Mouse (Mus musculus): ENCODE data around the gene Cd81. TPM values are rescaled to one million over a fixed set of nuclear protein-coding genes. Genes with fewer than 3 reads are reported as not detected.

Gene Cd81
- polyA plus RNA-seq, 1 experiment: 255 TPM

GRCm38 (mm10) chr7:143020764-143021163, 31.8 kb upstream of the Cd81 start:
- Histone ChIP-seq H3K4me1 (replicated peaks; ENCODE audit: control insufficient read depth, insufficient read depth, low read length) (no peaks in the 10 kb centered on the region), H3K27me3 (ENCODE audit: control insufficient read depth, insufficient read depth, low read length) (no peaks in the 10 kb centered on the region), H3K36me3 (ENCODE audit: control insufficient read depth, insufficient read depth, low read length) (no peaks in the 10 kb centered on the region), H3K4me3 (ENCODE audit: control insufficient read depth, insufficient read depth, low read length) (no peak overlapping the region), H3K27ac (ENCODE audit: control insufficient read depth, insufficient read depth, low read length) (no peak overlapping the region)
- 92% methylated on average over 3 of the region's 3 CpGs for WGBS
- DNase-seq: no peak
- TF ChIP-seq CTCF (IDR thresholded peaks at IDR 0.05; ENCODE audit: borderline replicate concordance, control insufficient read depth, extremely low read depth, insufficient read depth, low read length, poor library complexity): no peak
- TF ChIP-seq POLR2A (IDR thresholded peaks at IDR 0.05; ENCODE audit: control insufficient read depth, extremely low read depth, insufficient read depth, low read length, poor library complexity): no peak

DNA sequence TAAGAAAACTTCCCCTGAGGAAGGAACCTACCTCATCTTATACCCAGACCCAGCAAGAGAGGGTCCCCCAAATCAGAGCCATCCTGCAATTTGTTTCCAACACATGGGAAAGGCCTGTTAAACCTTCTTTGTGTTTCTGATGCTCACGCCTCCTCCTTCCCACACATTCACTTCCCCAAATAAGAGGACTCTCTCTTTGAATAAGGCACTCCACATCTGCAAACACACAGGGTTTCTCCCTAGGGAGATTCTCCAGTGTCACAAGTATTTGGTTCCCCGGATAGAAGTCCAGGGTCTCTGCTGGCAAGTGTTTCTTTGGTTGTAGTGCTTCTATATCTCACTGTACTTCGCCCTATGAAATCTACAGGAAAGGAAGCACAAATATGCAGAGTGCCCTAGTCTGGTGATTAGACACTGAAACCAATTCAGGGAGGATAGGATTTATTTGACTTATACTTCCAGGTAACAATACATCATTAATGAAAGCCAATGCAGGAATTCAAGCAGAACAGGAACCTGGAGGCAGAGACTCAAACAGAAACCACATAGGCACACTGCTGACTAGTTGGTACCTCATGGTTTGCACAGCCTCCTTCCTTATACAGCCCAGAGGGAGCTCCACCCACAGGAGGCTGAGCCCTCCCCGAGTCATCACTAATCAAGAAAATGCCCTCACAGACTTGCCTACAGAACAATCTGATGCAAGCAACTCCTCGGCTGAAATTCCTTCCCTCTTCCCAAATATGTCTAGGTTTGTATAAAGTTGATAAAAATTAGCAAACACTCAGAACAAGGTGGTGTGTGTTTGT, 31.0 kb upstream of the Cd81 start:
- Histone ChIP-seq H3K4me1 (replicated peaks; ENCODE audit: control insufficient read depth, insufficient read depth, low read length) (no peaks in the 10 kb centered on the region), H3K4me3 (ENCODE audit: control insufficient read depth, insufficient read depth, low read length) (no peak overlapping the region), H3K27ac (ENCODE audit: control insufficient read depth, insufficient read depth, low read length) (no peak overlapping the region), H3K36me3 (ENCODE audit: control insufficient read depth, insufficient read depth, low read length) (no peaks in the 10 kb centered on the region), H3K27me3 (ENCODE audit: control insufficient read depth, insufficient read depth, low read length) (no peaks in the 10 kb centered on the region)
- no peak for DNase-seq
- TF ChIP-seq CTCF (IDR thresholded peaks at IDR 0.05; ENCODE audit: borderline replicate concordance, control insufficient read depth, extremely low read depth, insufficient read depth, low read length, poor library complexity) (no peak), POLR2A (IDR thresholded peaks at IDR 0.05; ENCODE audit: control insufficient read depth, extremely low read depth, insufficient read depth, low read length, poor library complexity) (no peak)
- WGBS: 65% methylated on average over 5 of the region's 5 CpGs

DNA sequence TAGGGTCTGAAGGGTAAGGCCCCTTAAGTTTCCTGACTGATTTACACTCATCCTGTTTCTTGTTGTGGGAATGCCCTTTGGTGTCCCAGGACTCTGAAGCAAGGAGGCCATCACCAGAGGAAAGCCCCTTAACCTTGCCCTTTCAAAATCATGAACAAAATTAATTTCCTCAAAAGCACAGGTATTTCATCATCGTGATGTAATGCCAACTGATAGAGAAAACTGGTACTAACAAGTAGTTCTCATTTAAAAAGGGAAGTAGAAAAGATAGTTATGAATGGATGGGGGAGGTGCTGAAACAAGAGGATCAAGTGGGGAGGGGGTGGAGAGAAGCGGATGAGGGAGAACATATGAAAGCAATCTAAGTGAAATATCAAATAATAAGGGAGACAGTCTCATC, 29.0 kb upstream of the Cd81 start:
- Histone ChIP-seq H3K36me3 (ENCODE audit: control insufficient read depth, insufficient read depth, low read length) (no peaks in the 10 kb centered on the region), H3K27me3 (ENCODE audit: control insufficient read depth, insufficient read depth, low read length) (no peaks in the 10 kb centered on the region), H3K4me1 (replicated peaks; ENCODE audit: control insufficient read depth, insufficient read depth, low read length) (no peaks in the 10 kb centered on the region), H3K27ac (ENCODE audit: control insufficient read depth, insufficient read depth, low read length) (no peak overlapping the region), H3K4me3 (ENCODE audit: control insufficient read depth, insufficient read depth, low read length) (no peak overlapping the region)
- TF ChIP-seq POLR2A (IDR thresholded peaks at IDR 0.05; ENCODE audit: control insufficient read depth, extremely low read depth, insufficient read depth, low read length, poor library complexity): no peak
- TF ChIP-seq CTCF (IDR thresholded peaks at IDR 0.05; ENCODE audit: borderline replicate concordance, control insufficient read depth, extremely low read depth, insufficient read depth, low read length, poor library complexity): no peak
- DNase-seq: no peak
- 52% methylated on average over 2 of the region's 2 CpGs for WGBS

GRCm38 (mm10) chr7:143024293-143024692, 28.2 kb upstream of the Cd81 start:
- no peak overlapping the region for H3K27ac ChIP-seq (ENCODE audit: control insufficient read depth, insufficient read depth, low read length)
- TF ChIP-seq CTCF (IDR thresholded peaks at IDR 0.05; ENCODE audit: borderline replicate concordance, control insufficient read depth, extremely low read depth, insufficient read depth, low read length, poor library complexity) (no peak), POLR2A (IDR thresholded peaks at IDR 0.05; ENCODE audit: control insufficient read depth, extremely low read depth, insufficient read depth, low read length, poor library complexity) (no peak)
- WGBS: 78% methylated on average over 1 of the region's 1 CpGs
- no peaks in the 10 kb centered on the region for H3K36me3 ChIP-seq (ENCODE audit: control insufficient read depth, insufficient read depth, low read length)
- H3K27me3 ChIP-seq (ENCODE audit: control insufficient read depth, insufficient read depth, low read length): no peaks in the 10 kb centered on the region
- no peaks in the 10 kb centered on the region for H3K4me1 ChIP-seq (replicated peaks; ENCODE audit: control insufficient read depth, insufficient read depth, low read length)
- H3K4me3 ChIP-seq (ENCODE audit: control insufficient read depth, insufficient read depth, low read length): no peak overlapping the region
- no peak for DNase-seq

- TF ChIP-seq POLR2A (IDR thresholded peaks at IDR 0.05; ENCODE audit: control insufficient read depth, extremely low read depth, insufficient read depth, low read length, poor library complexity) (no peak), CTCF (IDR thresholded peaks at IDR 0.05; ENCODE audit: borderline replicate concordance, control insufficient read depth, extremely low read depth, insufficient read depth, low read length, poor library complexity) (no peak)
- H3K27ac ChIP-seq (ENCODE audit: control insufficient read depth, insufficient read depth, low read length): no peak overlapping the region
- no peaks in the 10 kb centered on the region for H3K27me3 ChIP-seq (ENCODE audit: control insufficient read depth, insufficient read depth, low read length)
- no peak for DNase-seq
- no peaks in the 10 kb centered on the region for H3K36me3 ChIP-seq (ENCODE audit: control insufficient read depth, insufficient read depth, low read length)
- H3K4me1 ChIP-seq (replicated peaks; ENCODE audit: control insufficient read depth, insufficient read depth, low read length): no peaks in the 10 kb centered on the region
- WGBS: 96% methylated on average over 3 of the region's 3 CpGs
- H3K4me3 ChIP-seq (ENCODE audit: control insufficient read depth, insufficient read depth, low read length): no peak overlapping the region
Measured at GRCm38 (mm10) chr7:143025496-143025895, 27.0 kb upstream of the Cd81 start.

DNA sequence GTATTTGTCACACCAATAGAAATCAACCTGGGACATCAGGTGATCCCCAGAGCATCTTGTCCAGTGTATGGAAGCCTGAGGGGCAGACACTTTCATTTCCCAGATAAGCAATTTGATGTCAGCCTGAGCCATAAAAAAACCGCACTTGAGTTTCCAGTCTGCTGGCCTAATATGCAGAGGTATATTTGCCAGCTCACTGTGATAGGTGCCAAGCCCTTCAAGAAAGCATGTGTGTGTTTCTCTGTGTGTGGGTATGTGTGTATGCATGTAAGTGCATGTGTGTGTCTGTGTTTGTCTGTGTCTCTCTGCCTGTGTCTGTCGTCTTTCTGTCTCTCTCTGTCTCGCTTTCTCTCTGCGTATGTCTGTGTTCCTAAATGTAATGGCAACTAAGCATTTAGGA, 25.3 kb upstream of the Cd81 start:
- no peaks in the 10 kb centered on the region for H3K4me1 ChIP-seq (replicated peaks; ENCODE audit: control insufficient read depth, insufficient read depth, low read length)
- H3K36me3 ChIP-seq (ENCODE audit: control insufficient read depth, insufficient read depth, low read length): no peaks in the 10 kb centered on the region
- DNase-seq: no peak
- TF ChIP-seq CTCF (IDR thresholded peaks at IDR 0.05; ENCODE audit: borderline replicate concordance, control insufficient read depth, extremely low read depth, insufficient read depth, low read length, poor library complexity) (no peak), POLR2A (IDR thresholded peaks at IDR 0.05; ENCODE audit: control insufficient read depth, extremely low read depth, insufficient read depth, low read length, poor library complexity) (no peak)
- H3K27ac ChIP-seq (ENCODE audit: control insufficient read depth, insufficient read depth, low read length): no peak overlapping the region
- no peak overlapping the region for H3K4me3 ChIP-seq (ENCODE audit: control insufficient read depth, insufficient read depth, low read length)
- H3K27me3 ChIP-seq (ENCODE audit: control insufficient read depth, insufficient read depth, low read length): no peaks in the 10 kb centered on the region
- WGBS: 98% methylated on average over 4 of the region's 4 CpGs
